Mouse (Mus musculus) E14TG2a.4 (cell line): ENCODE measurements around the gene Reps2.

Experiments
- CTCF ChIP-seq: conservative IDR thresholded peaks from 2 replicates; pipeline ENCODE4 v1.5.1; 2014; ENCODE audit warnings: low read length
- NANOG ChIP-seq: IDR thresholded peaks from 2 replicates; pipeline ENCODE4 v1.6.1; 2014; ENCODE audit warnings: borderline replicate concordance, low read length, mixed read lengths

DNA sequence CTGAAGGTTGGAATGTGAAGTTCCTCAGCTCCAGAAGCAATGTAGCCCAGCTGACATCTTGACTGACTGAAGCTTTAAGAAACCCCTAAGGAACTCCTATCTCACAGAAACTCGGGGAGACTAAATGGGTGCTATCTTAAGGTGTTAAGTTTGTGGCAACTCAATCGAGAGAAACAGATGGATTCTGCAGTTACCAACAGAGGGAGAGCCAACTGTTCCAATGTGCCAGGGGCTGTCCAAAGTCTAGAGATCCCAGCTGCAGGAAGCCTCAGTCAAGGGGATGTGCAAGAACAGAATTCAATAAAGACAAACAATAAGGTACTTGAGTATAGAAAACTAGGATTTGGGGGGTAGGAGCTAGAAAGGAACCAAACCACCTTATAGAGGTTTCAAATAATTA, 8.3 kb downstream of the Reps2 start:
- TF ChIP-seq CTCF: no peak
- TF ChIP-seq NANOG: no peak
